Mouse (Mus musculus): Measurements from ENCODE around the gene Defb48.

Gene Defb48

GRCm38 (mm10) chr14:62936631-62937380 lies 47.5 kb downstream of the Defb48 start:
- no peak for ATAC-seq (ENCODE audit: insufficient number of reproducible peaks, low FRiP score, low TSS enrichment)

- no peak for ATAC-seq (ENCODE audit: insufficient number of reproducible peaks, low FRiP score, low TSS enrichment)
Measured at GRCm38 (mm10) chr14:62935361-62935760, 48.9 kb downstream of the Defb48 start.

GRCm38 (mm10) chr14:62928101-62928541 lies 56.2 kb downstream of the Defb48 start:
- no peak for ATAC-seq (ENCODE audit: insufficient number of reproducible peaks, low FRiP score, low TSS enrichment)

Measured in cerebellum, adult (tissue).